11 mouse cellular contexts compared by ENCODE assay signal in genomic region chr19:3666632-3667031, GRCm38 (mm10). TPM values are rescaled to one million over a fixed set of nuclear protein-coding genes. Genes with fewer than 3 reads are reported as not detected.
DNase-seq lines count a peak whose midpoint lies in the region; ATAC-seq and TF ChIP-seq lines count a peak whose summit lies in the region.
"Had no signal": no experiment of that assay in that cellular context is flagged by ENCODE, and none has a peak within 500 bp of the region (broad histone marks: within the 10 kb centered on the region; RNA-seq: fewer than 3 reads in every experiment).

No protein-coding gene starts in this region.

- H3K27me3 ChIP-seq in liver, adult 2 months (ENCODE audit: control insufficient read depth, insufficient read depth, low read length): no peaks in the 10 kb centered on the region
- H3K27me3 ChIP-seq in embryonic facial prominence, embryonic 15.5 days: no peaks in the 10 kb centered on the region
- H3K27me3 ChIP-seq in liver, embryonic 15.5 days: no peaks in the 10 kb centered on the region
- H3K27me3 ChIP-seq in forebrain, embryonic 16.5 days (replicated peaks; ENCODE audit: control insufficient read depth, insufficient read depth, low read length): no peaks in the 10 kb centered on the region
- H3K27me3 ChIP-seq: forebrain, embryonic 13.5 days had no signal

- no peak for TF ChIP-seq POLR2A in liver, adult 2 months (IDR thresholded peaks at IDR 0.05; ENCODE audit: extremely low read depth, insufficient read depth, low read length)

- peaks cover 33% of the 10 kb centered on the region for H3K4me1 ChIP-seq in liver, adult 2 months (ENCODE audit: control insufficient read depth, insufficient read depth, low read length)
- H3K4me1 ChIP-seq in embryonic facial prominence, embryonic 15.5 days: peaks cover 81% of the 10 kb centered on the region
- peaks cover 62% of the 10 kb centered on the region for H3K4me1 ChIP-seq in liver, embryonic 15.5 days (replicated peaks)
- peaks cover 8% of the 10 kb centered on the region for H3K4me1 ChIP-seq in forebrain, embryonic 16.5 days (replicated peaks; ENCODE audit: control insufficient read depth, insufficient read depth, low read length)

- no peak overlapping the region for H3K4me3 ChIP-seq in liver, adult 2 months (ENCODE audit: insufficient read depth, low read depth, low read length)
- no peak overlapping the region for H3K4me3 ChIP-seq in embryonic facial prominence, embryonic 15.5 days (replicated peaks)
- no peak overlapping the region for H3K4me3 ChIP-seq in liver, embryonic 15.5 days (replicated peaks)
- no peak overlapping the region for H3K4me3 ChIP-seq in forebrain, embryonic 16.5 days (replicated peaks; ENCODE audit: low read length)
- H3K4me3 ChIP-seq: forebrain, embryonic 13.5 days had no signal

- H3K9ac ChIP-seq in liver, adult 2 months (ENCODE audit: low read depth, low read length): no peak overlapping the region
- H3K9ac ChIP-seq in embryonic facial prominence, embryonic 15.5 days: no peak overlapping the region
- no peak overlapping the region for H3K9ac ChIP-seq in liver, embryonic 15.5 days
- no peak overlapping the region for H3K9ac ChIP-seq in forebrain, embryonic 16.5 days (replicated peaks; ENCODE audit: low read depth, low read length)
- H3K9ac ChIP-seq: forebrain, embryonic 13.5 days; hindbrain, embryonic 14.5 days had no signal

- no peaks in the 10 kb centered on the region for H3K36me3 ChIP-seq in liver, adult 2 months (ENCODE audit: control insufficient read depth, insufficient read depth, low read length)
- peaks cover 5% of the 10 kb centered on the region; the same call in 1 of the 2 replicates for H3K36me3 ChIP-seq in embryonic facial prominence, embryonic 15.5 days
- no peaks in the 10 kb centered on the region for H3K36me3 ChIP-seq in liver, embryonic 15.5 days (replicated peaks)
- H3K36me3 ChIP-seq in forebrain, embryonic 16.5 days (ENCODE audit: control insufficient read depth, insufficient read depth): no peaks in the 10 kb centered on the region
- H3K36me3 ChIP-seq: G1E had no signal

- peak overlapping the region; percentile 41 for H3K27ac ChIP-seq in liver, adult 2 months (replicated peaks; ENCODE audit: insufficient read depth, low read depth, low read length)
- H3K27ac ChIP-seq in embryonic facial prominence, embryonic 15.5 days (replicated peaks): peak overlapping the region; percentile 85
- H3K27ac ChIP-seq in liver, embryonic 15.5 days (replicated peaks): peak overlapping the region; percentile 45
- H3K27ac ChIP-seq in forebrain, embryonic 16.5 days (ENCODE audit: low read length): no peak overlapping the region
- H3K27ac ChIP-seq: forebrain, embryonic 13.5 days; hindbrain, embryonic 14.5 days had no signal

- no peaks in the 10 kb centered on the region for H3K9me3 ChIP-seq in embryonic facial prominence, embryonic 15.5 days (replicated peaks)
- H3K9me3 ChIP-seq in liver, embryonic 15.5 days (replicated peaks): no peaks in the 10 kb centered on the region
- no peaks in the 10 kb centered on the region for H3K9me3 ChIP-seq in forebrain, embryonic 16.5 days (ENCODE audit: control insufficient read depth, low read length)
- H3K9me3 ChIP-seq: forebrain, embryonic 13.5 days; G1E had no signal

- no peak for TF ChIP-seq CTCF in liver, adult 2 months (IDR thresholded peaks at IDR 0.05; ENCODE audit: low read depth, low read length)

- no peak overlapping the region for H3K4me2 ChIP-seq in embryonic facial prominence, embryonic 15.5 days (replicated peaks)
- no peak overlapping the region for H3K4me2 ChIP-seq in liver, embryonic 15.5 days
- H3K4me2 ChIP-seq in forebrain, embryonic 16.5 days (ENCODE audit: low read length): no peak overlapping the region
- H3K4me2 ChIP-seq: forebrain, embryonic 13.5 days; hindbrain, embryonic 14.5 days had no signal

- DNase-seq in heart, adult 11 months: peak; percentile 91
- DNase-seq in heart, postnatal 25 days (ENCODE audit: low spot score): no peak
- peak; percentile 73 for DNase-seq in liver, adult 2 months (ENCODE audit: extremely low read depth, low read depth, low spot score)
- no peak for DNase-seq in liver
- DNase-seq in embryo, embryonic 10.5 days (ENCODE audit: low spot score): no peak

- peak; percentile 52 for ATAC-seq in embryonic facial prominence, embryonic 15.5 days (ENCODE audit: insufficient number of reproducible peaks, low FRiP score, low TSS enrichment, low read depth)
- ATAC-seq in liver, embryonic 15.5 days (ENCODE audit: insufficient read depth): peak; percentile 16; the same call in 1 of the 2 replicates
- no peak for ATAC-seq in forebrain, embryonic 16.5 days
- ATAC-seq: forebrain, embryonic 13.5 days had no signal

- 27% methylated on average over 2 of the region's 2 CpGs for WGBS in liver, adult 2 months
- 48% methylated on average over 2 of the region's 2 CpGs for WGBS in embryonic facial prominence, embryonic 15.5 days
- WGBS in liver, embryonic 15.5 days (ENCODE audit: insufficient replicate concordance): 58% methylated on average over 2 of the region's 2 CpGs
- 90% methylated on average over 2 of the region's 2 CpGs for WGBS in forebrain, embryonic 16.5 days

- peaks cover 58% of the 10 kb centered on the region for H3K79me2 ChIP-seq in liver, adult 2 months (ENCODE audit: control insufficient read depth, insufficient read depth, low read length)

- intact Hi-C loops in heart, postnatal 25 days (cut with DNase I): no loop called here

RNA-seq across cellular contexts. Expression of gene Lrp5, which starts 19.7 kb away (rescaled TPM):
- 10 to 100 TPM; 49.8 to 52.1 TPM for total RNA-seq in heart, postnatal 25 days (2021)
- 14.1 and 23.2 TPM in 2 replicates for total RNA-seq in liver, adult 2 months (2014; rRNA removed)
- polyA plus RNA-seq in liver, adult 2 months (2012; rRNA removed): 32.6 and 42.4 TPM in 2 replicates
- 7.7 and 8.6 TPM in 2 replicates for polyA plus RNA-seq in embryonic facial prominence, embryonic 15.5 days (2015; fragmentation: Nextera tagmentation; extraction: Ambion mirVana)
- 2.1 and 2.6 TPM in 2 replicates for polyA plus RNA-seq in liver, embryonic 15.5 days (2015; fragmentation: Nextera tagmentation; extraction: Ambion mirVana)
- polyA plus RNA-seq in forebrain, embryonic 16.5 days (2015; fragmentation: Nextera tagmentation; extraction: Ambion mirVana): 1.8 and 2.3 TPM in 2 replicates

RNA-seq across cellular contexts. Expression of gene 1810055G02Rik, which starts 41.5 kb away (rescaled TPM):
- 1 to 10 TPM; 7.9 to 8.3 TPM for total RNA-seq in heart, postnatal 25 days (2021)
- total RNA-seq in liver, adult 2 months (2014; rRNA removed): 10.6 and 20.1 TPM in 2 replicates
- polyA plus RNA-seq in liver, adult 2 months (2012; rRNA removed): 18.4 and 26.9 TPM in 2 replicates
- polyA plus RNA-seq in embryonic facial prominence, embryonic 15.5 days (2015; fragmentation: Nextera tagmentation; extraction: Ambion mirVana): 54.4 and 55.9 TPM in 2 replicates
- 16.0 and 16.6 TPM in 2 replicates for polyA plus RNA-seq in liver, embryonic 15.5 days (2015; fragmentation: Nextera tagmentation; extraction: Ambion mirVana)
- polyA plus RNA-seq in forebrain, embryonic 16.5 days (2015; fragmentation: Nextera tagmentation; extraction: Ambion mirVana): 37.2 and 38.7 TPM in 2 replicates

Comparison
In these comparisons a context has a peak if more than half of its experiments do, and no peak if none do; other contexts are left out.
1. DNase-seq: peak in heart, adult 11 months (single experiment) and liver, adult 2 months (single experiment); none in heart, postnatal 25 days (single experiment), liver (single experiment) and embryo, embryonic 10.5 days (single experiment).